Mouse (Mus musculus): ENCODE results near the gene A630001G21Rik. TPM values are rescaled to one million over a fixed set of nuclear protein-coding genes. Genes with fewer than 3 reads are reported as not detected.
"Not testable (repeated sequence)": the region's sequence is repeated elsewhere in the genome, so short reads cannot be mapped to it uniquely, and the experiment has no call there.

The A630001G21Rik gene
- total and polyA plus RNA-seq, 3 experiments, result 15.4 to 24.0 TPM; not detected in 1

- H3K27ac ChIP-seq (ENCODE audit: control insufficient read depth, low read depth, low read length), result no peak overlapping the region
- H3K36me3 ChIP-seq (ENCODE audit: control insufficient read depth in 1 of 2, insufficient read depth in 2 of 2, low read length in 2 of 2), result peaks cover 0 to 44% of the 10 kb centered on the region in 2 experiments; a peak in 2 of 4 replicates
- peak; percentile 31 for DNase-seq (ENCODE audit: low read depth, low spot score)
- H3K27me3 ChIP-seq (ENCODE audit: control insufficient read depth in 1 of 2, insufficient read depth in 2 of 2, low read length in 2 of 2), result no peaks in the 10 kb centered on the region
- no peak overlapping the region for H3K4me3 ChIP-seq (ENCODE audit: control insufficient read depth in 1 of 2, insufficient read depth in 1 of 2, low read depth in 2 of 2, low read length in 2 of 2)
- no peak overlapping the region for H3K9ac ChIP-seq (ENCODE audit: control insufficient read depth, low read depth, low read length, poor library complexity, severe bottlenecking)
- no peaks in the 10 kb centered on the region for H3K4me1 ChIP-seq (ENCODE audit: control insufficient read depth in 1 of 2, insufficient read depth in 2 of 2, low read length in 2 of 2)
- H3K79me2 ChIP-seq (ENCODE audit: control insufficient read depth, insufficient read depth, low read length, poor library complexity), result peaks cover 12% of the 10 kb centered on the region; the same call in 1 of the 2 replicates
- no peaks in the 10 kb centered on the region for H3K9me3 ChIP-seq (replicated peaks; ENCODE audit: insufficient read depth, low read length)
- TF ChIP-seq ZNF384 (IDR thresholded peaks at IDR 0.05; ENCODE audit: low read depth, low read length) (no peak), MYB (IDR thresholded peaks at IDR 0.05; ENCODE audit: low read depth, low read length) (no peak), RAD21 (IDR thresholded peaks at IDR 0.05; ENCODE audit: low read depth, low read length) (peak; percentile 4), TCF12 (IDR thresholded peaks at IDR 0.05; ENCODE audit: low read depth, low read length) (no peak), RCOR1 (IDR thresholded peaks at IDR 0.05; ENCODE audit: low read depth, low read length) (no peak), MXI1 (IDR thresholded peaks at IDR 0.05; ENCODE audit: low read depth, low read length) (no peak), KAT2A (conservative IDR thresholded peaks at IDR 0.05; ENCODE audit: low read depth, low read length) (no peak), MAFK (IDR thresholded peaks at IDR 0.05; ENCODE audit: borderline replicate concordance, low read depth, low read length) (no peak), NELFE (IDR thresholded peaks at IDR 0.05; ENCODE audit: low read depth, low read length) (no peak), CTCF (IDR thresholded peaks at IDR 0.05 in 2 of 3, conservative IDR thresholded peaks at IDR 0.05 in 1 of 3; ENCODE audit: control insufficient read depth in 1 of 3, insufficient read depth in 1 of 3, low read depth in 2 of 3, low read length in 3 of 3, poor library complexity in 1 of 3, severe bottlenecking in 1 of 3) (peak; percentile 11 to 32 (median 17); a peak in 3 of 6 replicates), SIN3A (IDR thresholded peaks at IDR 0.05; ENCODE audit: low read length) (no peak), JUND (IDR thresholded peaks at IDR 0.05; ENCODE audit: low read depth, low read length) (no peak), MAZ (IDR thresholded peaks at IDR 0.05; ENCODE audit: low read depth, low read length) (no peak), TBP (IDR thresholded peaks at IDR 0.05; ENCODE audit: low read depth, low read length) (no peak), EP300 (IDR thresholded peaks at IDR 0.05; ENCODE audit: low read depth in 1 of 2, low read length in 2 of 2) (no peak), MEF2A (IDR thresholded peaks at IDR 0.05; ENCODE audit: extremely low read depth, insufficient replicate concordance, low read depth, low read length, poor library complexity, severe bottlenecking) (no peak), POLR2AphosphoS5 (IDR thresholded peaks at IDR 0.05; ENCODE audit: borderline replicate concordance, low read depth, low read length) (no peak)
Observed at GRCm38 (mm10) chr1:85819695-85820094, 41.3 kb upstream of the A630001G21Rik start.

- no peak for DNase-seq (ENCODE audit: low read depth, low spot score)
Observed at GRCm38 (mm10) chr1:85818121-85818520, 39.7 kb upstream of the A630001G21Rik start.

GRCm38 (mm10) chr1:85814213-85814612 lies 35.8 kb upstream of the A630001G21Rik start:
- DNase-seq (ENCODE audit: low read depth, low spot score); H3K4me1 ChIP-seq (ENCODE audit: control insufficient read depth in 1 of 2, insufficient read depth in 2 of 2, low read length in 2 of 2); H3K27me3 ChIP-seq (ENCODE audit: control insufficient read depth in 1 of 2, insufficient read depth in 2 of 2, low read length in 2 of 2); H3K9me3 ChIP-seq (replicated peaks; ENCODE audit: insufficient read depth, low read length); H3K27ac ChIP-seq (ENCODE audit: control insufficient read depth, low read depth, low read length); H3K9ac ChIP-seq (ENCODE audit: control insufficient read depth, low read depth, low read length, poor library complexity, severe bottlenecking); H3K4me3 ChIP-seq (ENCODE audit: control insufficient read depth in 1 of 2, insufficient read depth in 1 of 2, low read depth in 2 of 2, low read length in 2 of 2): not testable (repeated sequence)
- peaks cover 2 to 11% of the 10 kb centered on the region in 2 experiments for H3K36me3 ChIP-seq (ENCODE audit: control insufficient read depth in 1 of 2, insufficient read depth in 2 of 2, low read length in 2 of 2)
- H3K79me2 ChIP-seq (ENCODE audit: control insufficient read depth, insufficient read depth, low read length, poor library complexity), result peaks cover 35% of the 10 kb centered on the region

More at GRCm38 (mm10) chr1:85818121-85818520, 39.7 kb upstream of the A630001G21Rik start:
- no peak overlapping the region for H3K4me3 ChIP-seq (ENCODE audit: control insufficient read depth in 1 of 2, insufficient read depth in 1 of 2, low read depth in 2 of 2, low read length in 2 of 2)
- H3K9ac ChIP-seq (ENCODE audit: control insufficient read depth, low read depth, low read length, poor library complexity, severe bottlenecking), result no peak overlapping the region
- TF ChIP-seq BHLHE40 (IDR thresholded peaks at IDR 0.05; ENCODE audit: borderline replicate concordance, low read depth, low read length) (no peak), SMC3 (IDR thresholded peaks at IDR 0.05; ENCODE audit: low read depth, low read length) (no peak), UBTF (IDR thresholded peaks at IDR 0.05; ENCODE audit: borderline replicate concordance, insufficient read depth, low read depth, low read length) (no peak), SIN3A (IDR thresholded peaks at IDR 0.05; ENCODE audit: low read length) (no peak), TAL1 (IDR thresholded peaks at IDR 0.05; ENCODE audit: low read length) (no peak), GATA1 (IDR thresholded peaks at IDR 0.05; ENCODE audit: low read depth, low read length) (no peak), MYB (IDR thresholded peaks at IDR 0.05; ENCODE audit: low read depth, low read length) (no peak), TBP (IDR thresholded peaks at IDR 0.05; ENCODE audit: low read depth, low read length) (no peak), ZMIZ1 (IDR thresholded peaks at IDR 0.05; ENCODE audit: low read depth, low read length) (no peak), E2F4 (IDR thresholded peaks at IDR 0.05; ENCODE audit: borderline replicate concordance, low read depth, low read length) (no peak), POLR2A (IDR thresholded peaks at IDR 0.05; ENCODE audit: control insufficient read depth in 1 of 2, insufficient read depth in 1 of 2, low read depth in 1 of 2, low read length in 2 of 2, poor library complexity in 1 of 2) (no peak), ELF1 (IDR thresholded peaks at IDR 0.05; ENCODE audit: low read depth, low read length) (no peak), MAFK (IDR thresholded peaks at IDR 0.05; ENCODE audit: borderline replicate concordance, low read depth, low read length) (no peak), ZKSCAN1 (IDR thresholded peaks at IDR 0.05; ENCODE audit: low read depth, low read length) (no peak)
- H3K9me3 ChIP-seq (replicated peaks; ENCODE audit: insufficient read depth, low read length), result no peaks in the 10 kb centered on the region
- H3K79me2 ChIP-seq (ENCODE audit: control insufficient read depth, insufficient read depth, low read length, poor library complexity), result peaks cover 15% of the 10 kb centered on the region
- H3K36me3 ChIP-seq (ENCODE audit: control insufficient read depth in 1 of 2, insufficient read depth in 2 of 2, low read length in 2 of 2), result peaks cover 0 to 36% of the 10 kb centered on the region in 2 experiments; a peak in 2 of 4 replicates
- no peaks in the 10 kb centered on the region for H3K27me3 ChIP-seq (ENCODE audit: control insufficient read depth in 1 of 2, insufficient read depth in 2 of 2, low read length in 2 of 2)
- no peaks in the 10 kb centered on the region for H3K4me1 ChIP-seq (ENCODE audit: control insufficient read depth in 1 of 2, insufficient read depth in 2 of 2, low read length in 2 of 2)
- no peak overlapping the region for H3K27ac ChIP-seq (ENCODE audit: control insufficient read depth, low read depth, low read length)

Measured in MEL (cell line).